Comparison of ENCODE assay signal across 8 mouse cellular contexts in the genomic region with DNA sequence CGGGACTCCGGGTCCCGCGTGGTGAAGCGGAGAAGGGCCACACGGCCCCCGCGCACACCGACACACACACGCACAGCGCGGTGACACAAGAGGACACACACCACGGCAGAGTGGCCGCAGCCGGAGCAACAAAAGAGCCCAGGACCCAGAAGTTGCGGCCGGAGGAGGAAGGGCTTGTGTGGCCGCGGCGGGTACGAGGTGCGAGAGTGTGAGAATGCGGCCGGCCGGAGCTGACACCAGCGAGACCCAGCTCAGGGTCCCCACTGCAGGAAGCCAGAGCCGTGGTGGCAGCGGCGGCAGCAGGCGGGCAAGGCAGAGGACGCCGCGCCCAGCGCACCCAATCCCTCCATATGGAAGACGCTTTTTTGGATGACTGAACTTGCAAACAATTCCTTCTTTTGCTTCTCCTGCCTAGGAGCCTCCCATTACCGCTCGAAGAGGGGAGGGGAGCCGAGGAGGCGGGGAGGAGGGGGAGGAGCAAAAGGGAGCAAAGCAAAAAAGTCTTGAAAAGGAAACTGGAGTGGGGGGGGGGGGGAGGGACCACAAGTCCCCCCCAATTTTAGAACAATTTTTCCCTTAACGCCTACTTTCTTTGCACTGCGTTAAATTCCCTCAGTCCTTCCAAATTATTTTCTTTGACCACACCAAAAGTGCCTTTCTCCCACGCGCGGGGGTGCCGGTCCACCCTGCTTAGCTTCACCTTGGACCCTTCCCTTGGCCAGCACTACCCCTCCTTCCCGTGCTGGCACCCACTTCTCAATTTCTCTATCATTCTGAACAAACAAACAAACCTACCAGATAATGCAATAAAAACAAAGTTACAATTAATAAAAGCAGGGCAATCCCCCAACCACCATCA. TPM values are rescaled to one million over a fixed set of nuclear protein-coding genes. Genes with fewer than 3 reads are reported as not detected.
DNase-seq lines count a peak whose midpoint lies in the region; TF ChIP-seq lines count a peak whose summit lies in the region.

A gene (minus strand): TSS at position 427 of the 859 bp plus-strand sequence.

- H3K9me3 ChIP-seq in megakaryocyte, embryonic 14.5 days = no peaks in the 10 kb centered on the region

- no peaks in the 10 kb centered on the region for H3K36me3 ChIP-seq in megakaryocyte, embryonic 14.5 days (replicated peaks; ENCODE audit: low read length)

- peak; percentile 91 for DNase-seq in adrenal gland, adult 2 months
- peak; percentile 79 for DNase-seq in gastrocnemius, postnatal 25 days
- peak; percentile 10 for DNase-seq in induced T-regulatory cell, adult 2 months (ENCODE audit: low read depth)
- peak in 1 of 2 experiments; percentile 72 for DNase-seq in left cerebral cortex, postnatal 14 days (ENCODE audit: low spot score in 2 of 2)
- DNase-seq in right cerebral cortex, postnatal 10 days (ENCODE audit: low spot score in 2 of 2) = peak; percentile 73 to 78
- no peak for DNase-seq in B cell, adult 2 months

- H3K27me3 ChIP-seq in megakaryocyte, embryonic 14.5 days (replicated peaks) = peaks cover 73% of the 10 kb centered on the region

- intact Hi-C loops in left cerebral cortex, postnatal 14 days (cut with DNase I) = loop anchor here (5.0 kb wide), 1 partner anchor 66 kb away; no protein-coding TSS in a partner anchor

- TF ChIP-seq POLR2A in cortical plate, adult 2 months (IDR thresholded peaks at IDR 0.05; ENCODE audit: extremely low read depth, insufficient read depth, low read length) = peak; percentile 83

- TF ChIP-seq CTCF in cortical plate, adult 2 months (IDR thresholded peaks at IDR 0.05; ENCODE audit: extremely low read depth, insufficient read depth, low read length) = no peak

- no peaks in the 10 kb centered on the region; the same call in 1 of the 2 replicates for H3K4me1 ChIP-seq in cortical plate, adult 2 months (ENCODE audit: control insufficient read depth, insufficient read depth, low read length)
- H3K4me1 ChIP-seq in megakaryocyte, embryonic 14.5 days = peaks cover 16% of the 10 kb centered on the region

- H3K27ac ChIP-seq in cortical plate, adult 2 months (ENCODE audit: insufficient read depth, low read length) = peak within 1 kb of the TSS; percentile 91

- H3K4me3 ChIP-seq in cortical plate, adult 2 months (ENCODE audit: insufficient read depth, low read length) = peak within 1 kb of the TSS; percentile 90
- peak within 1 kb of the TSS; percentile 92 for H3K4me3 ChIP-seq in megakaryocyte, embryonic 14.5 days (replicated peaks)

RNA-seq across cellular contexts. Expression of the gene that starts here (rescaled TPM):
- total RNA-seq in adrenal gland, adult 2 months (2021) = 10 to 100 TPM; 46.3 to 52.1 TPM
- polyA plus RNA-seq in adrenal gland, adult 2 months (2012; rRNA removed) = 73.4 and 94.6 TPM in 2 replicates
- polyA plus RNA-seq in cortical plate, adult 2 months (2012; rRNA removed) = 14.2 and 14.3 TPM in 2 replicates
- total RNA-seq in gastrocnemius, postnatal 25 days (2021) = 1 to 10 TPM; 4.0 to 5.7 TPM
- total RNA-seq in left cerebral cortex, postnatal 14 days (2021) = 10 to 100 TPM; 19.5 to 23.9 TPM
- polyA plus RNA-seq in megakaryocyte, embryonic 14.5 days (2012; ENCODE audit: insufficient read depth, low replicate concordance) = not detected in 2 replicates

Comparison
In these comparisons a context has a peak if more than half of its experiments do, and no peak if none do; other contexts are left out.
1. RNA of the gene that starts here (polyA plus RNA-seq): 73.4 to 94.6 TPM in adrenal gland, adult 2 months and 14.2 to 14.3 TPM in cortical plate, adult 2 months; not detected in megakaryocyte, embryonic 14.5 days; every median in the first group is over 10 times any median in the second.
2. DNase-seq: peak in adrenal gland, adult 2 months (single experiment), gastrocnemius, postnatal 25 days (single experiment), induced T-regulatory cell, adult 2 months (single experiment) and right cerebral cortex, postnatal 10 days (2 of 2); none in B cell, adult 2 months (0 of 2).